Mouse (Mus musculus): ENCODE measurements around the gene Adgre1. TPM values are rescaled to one million over a fixed set of nuclear protein-coding genes. Genes with fewer than 3 reads are reported as not detected.
"Not testable (repeated sequence)": the region's sequence is repeated elsewhere in the genome, so short reads cannot be mapped to it uniquely, and the experiment has no call there.

The Adgre1 gene
- 1.3 and 1.6 TPM in 2 replicates for polyA plus RNA-seq (2014; fragmentation: Nextera tagmentation; extraction: Ambion mirVana)

DNA sequence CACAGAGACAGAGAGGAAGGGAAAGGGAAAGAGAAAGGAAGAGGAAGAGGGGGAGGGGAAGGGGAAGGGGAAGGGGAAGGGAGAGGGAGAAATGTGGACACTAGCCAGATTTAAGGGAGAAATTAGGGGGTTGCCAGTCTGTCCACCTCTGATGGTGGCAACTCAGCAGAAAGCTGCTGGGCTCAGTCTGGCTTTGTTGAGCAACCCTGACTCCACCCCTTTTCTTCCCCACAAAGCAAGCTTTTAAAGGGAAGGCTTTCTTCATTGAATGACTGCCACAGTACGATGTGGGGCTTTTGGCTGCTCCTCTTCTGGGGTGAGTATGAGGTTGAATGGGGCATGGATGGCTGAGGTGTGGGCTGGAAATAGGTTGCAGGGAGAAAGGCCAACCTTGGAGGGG is at the start of gene Adgre1:
Adgre1 (plus strand) TSS at position 251 of the 400 bp plus-strand sequence.
- no peaks in the 10 kb centered on the region for H3K27me3 ChIP-seq (ENCODE audit: control insufficient read depth, insufficient read depth, low read length)
- no peak within 1 kb of the TSS for H3K4me2 ChIP-seq (ENCODE audit: low read depth, severe bottlenecking)

DNA sequence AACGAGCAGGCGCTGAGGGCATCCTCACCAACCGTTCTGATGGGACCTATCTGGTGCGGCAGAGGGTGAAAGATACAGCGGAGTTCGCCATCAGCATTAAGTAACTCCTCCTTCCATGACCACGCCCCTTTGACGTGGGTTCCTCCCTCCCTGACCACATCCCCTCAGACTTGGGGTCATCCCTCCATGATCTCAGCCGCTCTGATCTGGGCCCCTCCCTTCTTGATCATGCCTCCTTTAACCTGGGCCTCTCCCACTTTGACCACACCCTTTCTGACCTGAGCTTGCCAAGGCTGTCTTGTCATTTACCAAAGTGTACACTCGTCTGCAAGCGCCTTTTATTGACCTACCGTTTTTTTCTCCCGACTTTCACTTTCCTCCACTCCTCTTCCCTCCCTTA is 46.7 kb upstream of the Adgre1 start:
- 35% methylated on average over 13 of the region's 13 CpGs for WGBS
- H3K27ac ChIP-seq (replicated peaks; ENCODE audit: low read depth, low read length) = no peak overlapping the region
- H3K4me1 ChIP-seq (ENCODE audit: control insufficient read depth, insufficient read depth, low read length) = no peaks in the 10 kb centered on the region
- no peak for ATAC-seq (ENCODE audit: insufficient number of reproducible peaks, low FRiP score, low TSS enrichment, low read depth)
- DNase-seq (ENCODE audit: low spot score) = no peak
- H3K4me2 ChIP-seq (ENCODE audit: low read depth, severe bottlenecking) = no peak overlapping the region
- no peaks in the 10 kb centered on the region for H3K36me3 ChIP-seq (ENCODE audit: control insufficient read depth, insufficient read depth, low read length)
- no peak overlapping the region for H3K4me3 ChIP-seq (ENCODE audit: low read depth, low read length)
- no peaks in the 10 kb centered on the region for H3K9me3 ChIP-seq (ENCODE audit: control insufficient read depth, low read length)
- no peaks in the 10 kb centered on the region for H3K27me3 ChIP-seq (ENCODE audit: control insufficient read depth, insufficient read depth, low read length)
- no peak overlapping the region for H3K9ac ChIP-seq (ENCODE audit: low read length)

More for the DNA sequence above, at the start of gene Adgre1:
- Histone ChIP-seq H3K9me3 (ENCODE audit: control insufficient read depth, low read length) (no peaks in the 10 kb centered on the region), H3K27ac (replicated peaks; ENCODE audit: low read depth, low read length) (no peak within 1 kb of the TSS), H3K9ac (ENCODE audit: low read length) (no peak within 1 kb of the TSS), H3K36me3 (ENCODE audit: control insufficient read depth, insufficient read depth, low read length) (no peaks in the 10 kb centered on the region), H3K4me1 (ENCODE audit: control insufficient read depth, insufficient read depth, low read length) (no peaks in the 10 kb centered on the region), H3K4me3 (ENCODE audit: low read depth, low read length) (no peak within 1 kb of the TSS)
- no peak for ATAC-seq (ENCODE audit: insufficient number of reproducible peaks, low FRiP score, low TSS enrichment, low read depth)
- WGBS = 32% methylated on average over 1 of the region's 1 CpGs
- no peak for DNase-seq (ENCODE audit: low spot score)

DNA sequence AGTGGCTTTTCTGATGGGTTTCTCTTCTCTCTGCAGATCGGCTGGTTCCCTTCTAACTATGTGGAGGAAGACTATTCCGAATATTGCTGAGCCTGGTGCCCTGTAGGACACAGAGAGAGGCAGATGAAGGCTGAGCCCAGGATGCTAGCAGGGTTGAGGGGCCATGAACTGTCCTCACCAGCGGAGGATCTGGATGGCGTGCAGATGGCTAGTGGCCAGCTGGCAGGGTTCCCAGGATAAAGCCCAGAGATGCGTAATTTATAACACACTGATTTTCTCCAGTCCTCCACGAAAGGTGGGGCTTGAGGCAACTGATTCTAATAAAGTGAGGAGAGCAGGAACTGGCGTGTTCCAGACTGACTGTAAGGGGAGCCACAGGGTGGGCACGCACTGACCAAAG is 30.9 kb upstream of the Adgre1 start:
- no peaks in the 10 kb centered on the region for H3K9me3 ChIP-seq (ENCODE audit: control insufficient read depth, low read length)
- H3K27me3 ChIP-seq (ENCODE audit: control insufficient read depth, insufficient read depth, low read length) = no peaks in the 10 kb centered on the region
- no peak for ATAC-seq (ENCODE audit: insufficient number of reproducible peaks, low FRiP score, low TSS enrichment, low read depth)
- H3K4me1 ChIP-seq (ENCODE audit: control insufficient read depth, insufficient read depth, low read length) = no peaks in the 10 kb centered on the region
- H3K4me2 ChIP-seq (ENCODE audit: low read depth, severe bottlenecking) = no peak overlapping the region
- no peak for DNase-seq (ENCODE audit: low spot score)
- no peak overlapping the region for H3K4me3 ChIP-seq (ENCODE audit: low read depth, low read length)
- H3K9ac ChIP-seq (ENCODE audit: low read length) = no peak overlapping the region
- H3K27ac ChIP-seq (replicated peaks; ENCODE audit: low read depth, low read length) = no peak overlapping the region
- WGBS = 82% methylated on average over 8 of the region's 8 CpGs
- H3K36me3 ChIP-seq (ENCODE audit: control insufficient read depth, insufficient read depth, low read length) = no peaks in the 10 kb centered on the region

DNA sequence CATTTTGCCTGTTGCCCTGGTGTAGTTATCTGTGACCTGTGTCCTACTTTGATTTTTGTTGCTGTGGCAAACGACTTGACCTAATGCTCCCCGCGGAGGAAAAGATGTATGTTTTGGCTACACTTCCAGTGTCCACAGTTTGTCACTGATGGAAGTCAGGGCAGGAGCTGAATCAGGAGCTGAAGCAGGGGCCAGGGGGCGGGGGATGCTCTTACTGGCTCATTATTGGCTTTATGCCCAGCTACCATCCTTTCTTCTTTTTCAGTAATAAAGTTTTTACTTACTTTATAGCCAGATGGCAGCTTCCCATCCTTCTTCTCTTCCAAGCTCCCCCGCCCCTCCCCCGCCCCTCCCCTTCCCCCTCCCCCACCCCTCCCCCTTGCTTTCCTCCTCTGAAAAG is 29.5 kb upstream of the Adgre1 start:
- no peak overlapping the region for H3K27ac ChIP-seq (replicated peaks; ENCODE audit: low read depth, low read length)
- no peak for ATAC-seq (ENCODE audit: insufficient number of reproducible peaks, low FRiP score, low TSS enrichment, low read depth)
- H3K36me3 ChIP-seq (ENCODE audit: control insufficient read depth, insufficient read depth, low read length) = no peaks in the 10 kb centered on the region
- H3K9me3 ChIP-seq (ENCODE audit: control insufficient read depth, low read length) = no peaks in the 10 kb centered on the region
- H3K27me3 ChIP-seq (ENCODE audit: control insufficient read depth, insufficient read depth, low read length) = no peaks in the 10 kb centered on the region
- H3K4me3 ChIP-seq (ENCODE audit: low read depth, low read length) = no peak overlapping the region
- WGBS = 55% methylated on average over 4 of the region's 6 CpGs
- no peak overlapping the region for H3K4me2 ChIP-seq (ENCODE audit: low read depth, severe bottlenecking)
- no peak for DNase-seq (ENCODE audit: low spot score)
- H3K4me1 ChIP-seq (ENCODE audit: control insufficient read depth, insufficient read depth, low read length) = no peaks in the 10 kb centered on the region
- no peak overlapping the region for H3K9ac ChIP-seq (ENCODE audit: low read length)

DNA sequence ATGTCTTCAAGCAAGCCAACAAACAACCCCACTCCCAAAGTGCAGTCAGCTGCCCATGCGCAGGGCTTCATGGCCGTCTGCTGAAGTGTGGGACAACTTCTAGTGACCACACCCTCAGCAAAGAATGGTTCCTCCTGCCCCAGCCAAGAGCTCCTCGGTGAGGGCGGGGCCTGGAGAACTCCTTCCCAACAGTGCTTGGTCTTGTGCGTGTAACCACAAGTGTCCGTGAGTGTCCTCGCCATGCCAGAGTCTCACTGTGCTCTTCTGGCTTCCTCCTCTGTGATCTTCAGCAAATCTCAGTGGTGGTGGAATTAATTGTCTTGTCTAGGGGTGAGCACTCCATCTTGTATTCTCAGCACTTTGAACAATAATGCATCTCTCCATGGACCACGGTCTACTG is 27.5 kb upstream of the Adgre1 start:
- H3K9me3 ChIP-seq (ENCODE audit: control insufficient read depth, low read length) = no peaks in the 10 kb centered on the region
- H3K4me1 ChIP-seq (ENCODE audit: control insufficient read depth, insufficient read depth, low read length) = no peaks in the 10 kb centered on the region
- no peaks in the 10 kb centered on the region for H3K36me3 ChIP-seq (ENCODE audit: control insufficient read depth, insufficient read depth, low read length)
- H3K4me3 ChIP-seq (ENCODE audit: low read depth, low read length) = no peak overlapping the region
- DNase-seq (ENCODE audit: low spot score) (no peak), ATAC-seq (ENCODE audit: insufficient number of reproducible peaks, low FRiP score, low TSS enrichment, low read depth) (no peak)
- no peak overlapping the region for H3K27ac ChIP-seq (replicated peaks; ENCODE audit: low read depth, low read length)
- H3K4me2 ChIP-seq (ENCODE audit: low read depth, severe bottlenecking) = no peak overlapping the region
- WGBS = 89% methylated on average over 8 of the region's 8 CpGs
- no peak overlapping the region for H3K9ac ChIP-seq (ENCODE audit: low read length)
- no peaks in the 10 kb centered on the region for H3K27me3 ChIP-seq (ENCODE audit: control insufficient read depth, insufficient read depth, low read length)

DNA sequence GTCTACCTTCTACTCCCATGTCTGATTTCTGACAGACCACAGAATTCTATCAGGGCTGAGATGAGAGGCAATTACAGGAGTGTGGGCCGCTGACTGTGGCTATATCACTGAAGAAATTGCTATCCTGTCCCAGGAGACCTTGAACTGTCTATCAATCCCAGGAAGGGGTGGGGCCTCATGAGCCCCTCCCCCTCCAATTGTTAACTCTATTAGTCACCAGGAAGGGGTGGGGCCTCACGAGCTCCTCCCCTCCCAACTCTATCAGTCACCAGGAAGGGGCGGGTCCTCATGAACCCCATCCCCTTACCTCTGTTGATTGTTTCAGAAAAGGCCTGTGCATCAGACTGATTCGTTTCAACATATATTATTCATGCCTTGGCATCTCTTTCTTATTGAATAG is 26.2 kb upstream of the Adgre1 start:
- H3K4me1 ChIP-seq (ENCODE audit: control insufficient read depth, insufficient read depth, low read length) = no peaks in the 10 kb centered on the region
- H3K9ac ChIP-seq (ENCODE audit: low read length) = no peak overlapping the region
- no peak overlapping the region for H3K4me2 ChIP-seq (ENCODE audit: low read depth, severe bottlenecking)
- H3K27ac ChIP-seq (replicated peaks; ENCODE audit: low read depth, low read length) = no peak overlapping the region
- H3K36me3 ChIP-seq (ENCODE audit: control insufficient read depth, insufficient read depth, low read length) = no peaks in the 10 kb centered on the region
- WGBS = 81% methylated on average over 4 of the region's 4 CpGs
- DNase-seq (ENCODE audit: low spot score) (no peak), ATAC-seq (ENCODE audit: insufficient number of reproducible peaks, low FRiP score, low TSS enrichment, low read depth) (no peak)
- H3K9me3 ChIP-seq (ENCODE audit: control insufficient read depth, low read length) = no peaks in the 10 kb centered on the region
- H3K27me3 ChIP-seq (ENCODE audit: control insufficient read depth, insufficient read depth, low read length) = no peaks in the 10 kb centered on the region
- no peak overlapping the region for H3K4me3 ChIP-seq (ENCODE audit: low read depth, low read length)

DNA sequence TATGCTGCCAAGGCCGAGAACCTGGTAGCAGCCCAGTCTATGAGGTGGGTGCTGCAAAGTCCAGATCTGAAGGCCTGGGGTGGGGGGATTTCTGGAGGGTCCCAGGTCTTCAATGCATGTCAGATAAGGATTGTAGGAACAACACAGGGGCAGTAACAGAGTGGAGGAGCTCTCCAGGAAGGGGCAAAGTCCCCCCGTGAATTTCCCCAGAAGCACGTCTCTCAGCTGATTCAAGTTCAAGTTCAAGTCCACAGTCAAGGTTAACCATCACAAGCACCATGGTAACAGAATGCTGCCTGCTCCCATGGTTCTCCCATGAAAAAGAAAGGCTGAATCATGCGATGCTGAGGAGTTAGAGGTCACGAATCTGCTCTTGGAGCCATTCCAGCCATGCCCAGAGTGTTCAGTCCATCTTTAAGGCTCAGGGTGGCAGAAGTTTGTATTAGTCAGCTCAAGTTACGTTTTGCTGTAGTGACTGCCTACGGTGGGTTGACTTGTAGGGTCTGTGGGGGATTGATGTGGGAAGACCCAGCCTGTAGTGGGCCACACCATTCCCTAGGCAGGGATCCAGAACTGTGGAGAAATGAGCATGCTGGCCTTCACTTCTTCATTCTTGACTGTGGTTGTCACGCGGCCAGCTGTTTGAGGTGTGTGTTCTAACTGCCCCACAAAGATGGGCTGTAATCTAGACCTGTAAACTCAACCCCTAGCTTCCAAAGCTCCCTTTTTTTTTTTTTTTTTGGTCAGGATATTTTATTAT is 24.3 kb upstream of the Adgre1 start:
- H3K36me3 ChIP-seq (ENCODE audit: control insufficient read depth, insufficient read depth, low read length) = no peaks in the 10 kb centered on the region
- no peak overlapping the region for H3K27ac ChIP-seq (replicated peaks; ENCODE audit: low read depth, low read length)
- DNase-seq (ENCODE audit: low spot score) (no peak), ATAC-seq (ENCODE audit: insufficient number of reproducible peaks, low FRiP score, low TSS enrichment, low read depth) (no peak)
- no peak overlapping the region for H3K9ac ChIP-seq (ENCODE audit: low read length)
- no peaks in the 10 kb centered on the region for H3K27me3 ChIP-seq (ENCODE audit: control insufficient read depth, insufficient read depth, low read length)
- H3K4me1 ChIP-seq (ENCODE audit: control insufficient read depth, insufficient read depth, low read length) = no peaks in the 10 kb centered on the region
- no peak overlapping the region for H3K4me2 ChIP-seq (ENCODE audit: low read depth, severe bottlenecking)
- no peaks in the 10 kb centered on the region for H3K9me3 ChIP-seq (ENCODE audit: control insufficient read depth, low read length)
- WGBS = 70% methylated on average over 9 of the region's 9 CpGs
- no peak overlapping the region for H3K4me3 ChIP-seq (ENCODE audit: low read depth, low read length)

DNA sequence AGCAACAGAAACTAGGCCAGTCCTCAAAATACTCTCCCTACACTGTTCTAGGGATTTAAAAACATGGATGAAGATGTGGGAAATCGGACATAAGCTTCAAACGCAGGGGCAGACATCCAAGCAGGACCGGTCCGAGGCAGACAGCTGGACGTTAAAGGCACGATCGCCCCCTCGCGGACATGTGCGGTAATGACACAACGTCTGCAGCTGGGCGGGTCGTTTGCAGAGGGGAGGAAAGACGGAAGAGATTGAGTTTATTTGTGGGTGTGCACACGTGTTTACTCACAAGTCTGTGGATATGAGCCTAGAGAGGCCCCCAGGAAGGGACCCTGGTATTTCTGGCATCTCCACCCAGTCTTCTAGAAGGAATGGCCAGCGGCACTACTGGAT is 23.7 kb upstream of the Adgre1 start:
- H3K4me2 ChIP-seq (ENCODE audit: low read depth, severe bottlenecking) = no peak overlapping the region
- no peaks in the 10 kb centered on the region for H3K36me3 ChIP-seq (ENCODE audit: control insufficient read depth, insufficient read depth, low read length)
- ATAC-seq (ENCODE audit: insufficient number of reproducible peaks, low FRiP score, low TSS enrichment, low read depth) = peak; percentile 41; the same call in 1 of the 2 replicates

DNA sequence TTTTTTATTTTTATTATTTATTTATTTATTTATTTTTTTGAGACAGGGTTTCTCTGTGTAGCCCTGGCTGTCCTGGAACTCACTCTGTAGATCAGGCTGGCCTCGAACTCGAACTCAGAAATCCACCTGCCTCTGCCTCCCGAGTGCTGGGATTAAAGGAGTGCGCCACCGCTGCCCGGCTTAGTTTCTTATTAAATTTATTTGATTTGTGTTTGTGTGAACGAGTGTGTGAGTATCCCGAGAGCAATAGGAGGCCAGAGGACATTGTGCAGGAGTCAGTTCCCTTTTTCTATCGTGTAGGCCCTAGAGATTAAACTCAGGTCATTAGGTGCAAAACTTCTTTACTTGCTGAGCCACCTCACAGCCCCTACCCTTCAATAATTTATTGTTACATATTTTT is 23.3 kb upstream of the Adgre1 start:
- WGBS = 73% methylated on average over 9 of the region's 9 CpGs
- H3K36me3 ChIP-seq (ENCODE audit: control insufficient read depth, insufficient read depth, low read length); H3K4me1 ChIP-seq (ENCODE audit: control insufficient read depth, insufficient read depth, low read length); ATAC-seq (ENCODE audit: insufficient number of reproducible peaks, low FRiP score, low TSS enrichment, low read depth); H3K27me3 ChIP-seq (ENCODE audit: control insufficient read depth, insufficient read depth, low read length); H3K27ac ChIP-seq (replicated peaks; ENCODE audit: low read depth, low read length); H3K4me2 ChIP-seq (ENCODE audit: low read depth, severe bottlenecking); H3K9me3 ChIP-seq (ENCODE audit: control insufficient read depth, low read length); H3K9ac ChIP-seq (ENCODE audit: low read length); DNase-seq (ENCODE audit: low spot score); H3K4me3 ChIP-seq (ENCODE audit: low read depth, low read length): not testable (repeated sequence)

More for the DNA sequence above, 23.7 kb upstream of the Adgre1 start:
- H3K9me3 ChIP-seq (ENCODE audit: control insufficient read depth, low read length) = no peaks in the 10 kb centered on the region
- no peaks in the 10 kb centered on the region for H3K27me3 ChIP-seq (ENCODE audit: control insufficient read depth, insufficient read depth, low read length)
- peak; percentile 94 for DNase-seq (ENCODE audit: low spot score)
- H3K9ac ChIP-seq (ENCODE audit: low read length) = no peak overlapping the region
- H3K4me3 ChIP-seq (ENCODE audit: low read depth, low read length) = no peak overlapping the region
- WGBS = 7% methylated on average over 16 of the region's 16 CpGs
- H3K27ac ChIP-seq (replicated peaks; ENCODE audit: low read depth, low read length) = no peak overlapping the region
- H3K4me1 ChIP-seq (ENCODE audit: control insufficient read depth, insufficient read depth, low read length) = no peaks in the 10 kb centered on the region

All from limb, embryonic 11.5 days (tissue).